Mouse (Mus musculus): Measurements from ENCODE around the gene Olfr67.
"Not testable (repeated sequence)": the region's sequence is repeated elsewhere in the genome, so short reads cannot be mapped to it uniquely, and the experiment has no call there.

Olfr67 gene

GRCm38 (mm10) chr7:103771494-103771893 lies 20.1 kb downstream of the Olfr67 start, which contains the start of gene Olfr69:
Gene Olfr69 (minus strand): TSS chr7:103771594.
- no peak for DNase-seq (ENCODE audit: low spot score)

GRCm38 (mm10) chr7:103767687-103768086 lies 23.9 kb downstream of the Olfr67 start:
- not testable (repeated sequence) for DNase-seq (ENCODE audit: low spot score)

- DNase-seq (ENCODE audit: low spot score) = not testable (repeated sequence)
These were observed 29.4 kb downstream of the Olfr67 start for GRCm38 (mm10) chr7:103762212-103762611.

- no peak for DNase-seq (ENCODE audit: low spot score)
These were observed 34.4 kb downstream of the Olfr67 start, which contains the start of gene Olfr630 for GRCm38 (mm10) chr7:103757233-103757632. Gene Olfr630 (minus strand): TSS chr7:103757333.

GRCm38 (mm10) chr7:103744843-103745242 lies 46.8 kb downstream of the Olfr67 start, which contains the start of gene Olfr629:
Gene Olfr629 (minus strand): TSS chr7:103744943.
- no peak for DNase-seq (ENCODE audit: low spot score)
